Mouse (Mus musculus) forebrain, embryonic 16.5 days (tissue): Measurements from ENCODE around the gene Apeh. TPM values are rescaled to one million over a fixed set of nuclear protein-coding genes. Genes with fewer than 3 reads are reported as not detected.
A peak's percentile ranks its signal among the peaks of the same experiment; 100 is the strongest.

Source experiments
- ATAC-seq: fragments of 200-750 bp; cut with Nextera tagmentation; 2 replicates; pipeline ENCODE4 v1.8.0; 2017; ENCODE audit warnings: mild to moderate bottlenecking, moderate library complexity
- H3K27ac ChIP-seq: fragments of 300-500 bp; sonication (generic); 2 replicates; pipeline ENCODE4 v1.5.1; 2014; ENCODE audit warnings: low read length, control low read depth
- H3K27me3 ChIP-seq: fragments of 300-500 bp; sonication (generic); replicated peaks from 2 replicates; pipeline ENCODE4 v1.6.1; 2014; ENCODE audit warnings: low read length; ENCODE audit not compliant: control insufficient read depth, insufficient read depth
- H3K36me3 ChIP-seq: fragments of 300-500 bp; sonication (generic); 2 replicates; pipeline ENCODE4 v1.6.1; 2014; ENCODE audit not compliant: control insufficient read depth, insufficient read depth
- H3K4me1 ChIP-seq: fragments of 300-500 bp; sonication (generic); replicated peaks from 2 replicates; pipeline ENCODE4 v1.6.1; 2014; ENCODE audit warnings: low read length; ENCODE audit not compliant: control insufficient read depth, insufficient read depth
- H3K4me2 ChIP-seq: fragments of 300-500 bp; sonication (generic); 2 replicates; pipeline ENCODE4 v1.6.1; 2014; ENCODE audit warnings: mild to moderate bottlenecking, low read length, control low read depth
- H3K4me3 ChIP-seq: fragments of 300-500 bp; sonication (generic); replicated peaks from 2 replicates; pipeline ENCODE4 v1.5.1; 2014; ENCODE audit warnings: mild to moderate bottlenecking, low read length, control low read depth
- H3K9ac ChIP-seq: fragments of 300-500 bp; sonication (generic); replicated peaks from 2 replicates; pipeline ENCODE4 v1.6.1; 2014; ENCODE audit warnings: low read depth, low read length, control low read depth
- H3K9me3 ChIP-seq: fragments of 300-500 bp; sonication (generic); 2 replicates; pipeline ENCODE4 v1.6.1; 2016; ENCODE audit warnings: low read length; ENCODE audit not compliant: control insufficient read depth
- WGBS: fragments of 180-500 bp; shearing (Covaris S2); extraction: QIAGEN DNeasy Blood & Tissue Kit; methylation state at CpG from one replicate; pipeline ENCODE4 v1.1.7; 2014; 5-methylcytosine and 5-hydroxymethylcytosine counted together
- polyA plus RNA-seq: library from polyadenylated mRNA; unstranded; fragments of >200 nt; fragmentation: Nextera tagmentation; extraction: Ambion mirVana; gene quantifications from 2 replicates; pipeline ENCODE4 v1.2.1, GENCODE M21; 2015

Gene Apeh
- polyA plus RNA-seq, 1 experiment from 2014 or later = 46.2 TPM

DNA sequence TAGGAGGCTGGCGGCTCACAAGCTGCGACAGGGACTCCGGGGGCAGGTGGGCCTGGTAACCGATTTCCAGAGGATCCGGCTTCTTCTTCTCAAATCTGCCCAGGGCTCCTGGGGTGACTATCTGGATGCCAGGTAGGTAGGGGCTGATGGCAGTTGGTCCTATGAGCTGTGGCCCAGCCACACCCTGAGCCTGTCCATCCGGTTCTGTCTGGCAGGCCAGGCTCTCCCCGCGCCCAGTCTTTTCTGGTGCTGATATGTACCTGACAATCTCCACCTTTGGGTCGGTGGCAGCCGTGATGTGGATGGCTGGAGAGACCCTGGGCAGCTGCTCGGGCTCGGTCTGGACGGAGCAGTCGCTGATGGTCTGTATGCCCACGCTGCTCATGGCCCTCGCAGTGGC lies 15.8 kb upstream of the Apeh start:
- no peak overlapping the region for H3K27ac ChIP-seq
- H3K4me2 ChIP-seq = no peak overlapping the region
- no peak for ATAC-seq
- H3K27me3 ChIP-seq = no peaks in the 10 kb centered on the region
- no peak overlapping the region for H3K4me3 ChIP-seq
- no peaks in the 10 kb centered on the region for H3K9me3 ChIP-seq
- 0 out of 2 replicates have a peak, but pooled peaks cover 3% of the 10 kb centered on the region for H3K4me1 ChIP-seq
- no peak overlapping the region for H3K9ac ChIP-seq
- WGBS = 94% methylated on average over 16 of the region's 16 CpGs
- peaks cover 14% of the 10 kb centered on the region for H3K36me3 ChIP-seq

- ATAC-seq = no peak
- whole genome bisulfite sequencing = 95% methylated on average over 16 of the region's 16 CpGs
- H3K9ac ChIP-seq = no peak overlapping the region
- no peaks in the 10 kb centered on the region for H3K9me3 ChIP-seq
- H3K36me3 ChIP-seq = peaks cover 10% of the 10 kb centered on the region
- no peak overlapping the region for H3K4me3 ChIP-seq
- no peak overlapping the region for H3K27ac ChIP-seq
- H3K27me3 ChIP-seq = no peaks in the 10 kb centered on the region
- H3K4me2 ChIP-seq = no peak overlapping the region
- H3K4me1 ChIP-seq = 0 out of 2 replicates have a peak, but pooled peaks cover 3% of the 10 kb centered on the region
Observed at GRCm38 (mm10) chr9:108107867-108108266, 13.5 kb upstream of the Apeh start.

- Histone ChIP-seq H3K4me2 (no peak overlapping the region), H3K27ac (no peak overlapping the region), H3K4me1 (no peaks in the 10 kb centered on the region), H3K4me3 (no peak overlapping the region), H3K27me3 (no peaks in the 10 kb centered on the region), H3K36me3 (peaks cover 12% of the 10 kb centered on the region; the same call in 1 of the 2 replicates), H3K9me3 (no peaks in the 10 kb centered on the region), H3K9ac (no peak overlapping the region)
- 90% methylated on average over 23 of the region's 23 CpGs for WGBS
- no peak for ATAC-seq
Observed at GRCm38 (mm10) chr9:108106090-108106489, 11.7 kb upstream of the Apeh start.

DNA sequence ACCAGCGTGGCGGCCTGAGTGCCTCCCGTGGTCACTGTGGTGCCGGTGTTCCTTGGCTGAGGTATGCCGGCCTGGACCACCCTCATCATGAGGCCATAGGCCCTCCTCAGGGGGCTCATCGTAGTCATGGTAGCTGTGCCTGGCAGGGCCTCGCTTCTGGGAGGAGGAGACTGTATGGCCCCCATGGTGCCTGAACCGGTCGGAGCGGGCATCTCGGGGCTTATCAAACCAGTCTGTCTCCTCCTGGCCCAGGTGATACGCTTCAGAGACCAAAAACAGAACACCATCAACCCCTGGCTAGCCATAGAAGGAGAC lies 11.1 kb upstream of the Apeh start:
- Histone ChIP-seq H3K4me3 (no peak overlapping the region), H3K9me3 (no peaks in the 10 kb centered on the region), H3K27ac (no peak overlapping the region), H3K9ac (no peak overlapping the region), H3K36me3 (peaks cover 12% of the 10 kb centered on the region; the same call in 1 of the 2 replicates), H3K4me2 (no peak overlapping the region), H3K4me1 (no peaks in the 10 kb centered on the region), H3K27me3 (no peaks in the 10 kb centered on the region)
- no peak for ATAC-seq
- WGBS = 75% methylated on average over 12 of the region's 12 CpGs

GRCm38 (mm10) chr9:108104766-108105548 lies 10.6 kb upstream of the Apeh start:
- Histone ChIP-seq H3K4me2 (no peak overlapping the region), H3K4me3 (no peak overlapping the region), H3K4me1 (no peaks in the 10 kb centered on the region), H3K27ac (no peak overlapping the region), H3K9ac (no peak overlapping the region), H3K36me3 (peaks cover 12% of the 10 kb centered on the region; the same call in 1 of the 2 replicates), H3K27me3 (no peaks in the 10 kb centered on the region), H3K9me3 (no peaks in the 10 kb centered on the region)
- WGBS = 39% methylated on average over 31 of the region's 31 CpGs
- ATAC-seq = no peak

- 91% methylated on average over 8 of the region's 8 CpGs for WGBS
- H3K9ac ChIP-seq = no peak overlapping the region
- no peak overlapping the region for H3K27ac ChIP-seq
- peaks cover 12% of the 10 kb centered on the region; the same call in 1 of the 2 replicates for H3K36me3 ChIP-seq
- H3K4me1 ChIP-seq = peaks cover 10% of the 10 kb centered on the region
- H3K9me3 ChIP-seq = no peaks in the 10 kb centered on the region
- no peaks in the 10 kb centered on the region for H3K27me3 ChIP-seq
- no peak overlapping the region for H3K4me3 ChIP-seq
- H3K4me2 ChIP-seq = no peak overlapping the region
- no peak for ATAC-seq
Observed at GRCm38 (mm10) chr9:108099619-108100018, 5.2 kb upstream of the Apeh start.

- no peak overlapping the region for H3K4me3 ChIP-seq
- 64% methylated on average over 10 of the region's 10 CpGs for WGBS
- H3K27ac ChIP-seq = no peak overlapping the region
- H3K4me1 ChIP-seq = peaks cover 16% of the 10 kb centered on the region
- no peak overlapping the region for H3K9ac ChIP-seq
- ATAC-seq = no peak
- peaks cover 9% of the 10 kb centered on the region for H3K36me3 ChIP-seq
- no peaks in the 10 kb centered on the region for H3K27me3 ChIP-seq
- no peaks in the 10 kb centered on the region for H3K9me3 ChIP-seq
- no peak overlapping the region; the same call in 1 of the 2 replicates for H3K4me2 ChIP-seq
Observed at GRCm38 (mm10) chr9:108095949-108096712, 1.7 kb upstream of the Apeh start.

DNA sequence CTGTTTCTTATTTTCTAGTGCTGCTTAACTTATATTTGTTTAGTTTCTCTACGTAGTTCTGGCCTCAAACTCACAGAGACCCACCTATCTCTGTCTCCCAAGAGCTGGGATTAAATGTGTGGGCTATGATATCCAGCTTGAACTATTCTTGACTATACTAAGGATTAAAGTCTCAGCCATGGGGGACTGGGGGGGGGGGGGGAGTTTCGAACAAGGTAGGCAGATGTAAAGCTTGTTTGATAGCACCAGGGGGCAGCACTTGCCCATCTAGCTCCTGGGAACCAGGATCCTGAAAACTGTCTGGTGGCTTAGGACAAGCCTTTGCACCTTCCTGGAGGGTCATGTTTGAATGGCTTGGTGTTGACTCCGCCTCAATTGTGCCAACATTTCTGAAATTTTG lies 1.1 kb upstream of the Apeh start:
- H3K4me3 ChIP-seq = peak overlapping the region; percentile 63
- peaks cover 16% of the 10 kb centered on the region for H3K4me1 ChIP-seq
- no peak overlapping the region for H3K9ac ChIP-seq
- no peaks in the 10 kb centered on the region for H3K9me3 ChIP-seq
- WGBS = 9% methylated on average over 3 of the region's 3 CpGs
- H3K27me3 ChIP-seq = no peaks in the 10 kb centered on the region
- H3K27ac ChIP-seq = no peak overlapping the region
- peak overlapping the region; percentile 84 for H3K4me2 ChIP-seq
- 0 out of 2 replicates have a peak, but pooled peaks have one; percentile 7 for ATAC-seq
- peaks cover 14% of the 10 kb centered on the region; the same call in 1 of the 2 replicates for H3K36me3 ChIP-seq

DNA sequence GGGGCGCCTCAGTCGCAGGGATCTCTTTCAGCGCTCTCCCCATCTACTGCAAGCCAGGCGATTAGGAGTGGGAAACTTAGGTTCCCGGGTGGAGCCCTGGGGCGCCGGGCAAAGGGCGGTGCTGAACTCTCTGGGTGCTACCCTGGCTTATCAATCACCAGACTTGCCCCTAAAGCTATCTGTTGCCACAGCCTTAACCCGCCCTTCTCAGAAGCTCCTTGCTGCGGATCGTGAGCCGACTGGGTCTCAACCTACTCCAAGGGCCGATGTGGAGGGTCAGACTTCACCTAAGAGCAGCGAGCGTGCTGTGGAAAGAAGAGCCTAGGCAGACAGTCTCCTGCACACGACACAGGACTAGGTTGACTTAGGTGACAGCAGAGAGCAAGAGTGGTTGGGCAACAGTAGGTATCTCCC lies 599 bp upstream of the Apeh start:
- H3K36me3 ChIP-seq = peaks cover 15% of the 10 kb centered on the region
- WGBS = 0% methylated on average over 14 of the region's 16 CpGs
- peak overlapping the region; percentile 67 for H3K9ac ChIP-seq
- H3K9me3 ChIP-seq = no peaks in the 10 kb centered on the region
- ATAC-seq = peak; percentile 6
- H3K4me3 ChIP-seq = peak overlapping the region; percentile 63
- H3K27ac ChIP-seq = no peak overlapping the region
- H3K4me1 ChIP-seq = peaks cover 16% of the 10 kb centered on the region
- H3K27me3 ChIP-seq = no peaks in the 10 kb centered on the region
- H3K4me2 ChIP-seq = peak overlapping the region; percentile 84
